Mouse (Mus musculus): ENCODE data around the gene Rad54l2. TPM values are rescaled to one million over a fixed set of nuclear protein-coding genes. Genes with fewer than 3 reads are reported as not detected.

The Rad54l2 gene
- 10 to 100 TPM; 37.7 to 40.9 TPM for total RNA-seq (2023)

GRCm38 (mm10) chr9:106788812-106789321 lies at the start of gene Rad54l2:
TSS of gene Rad54l2 (minus strand) at chr9:106789194.

GRCm38 (mm10) chr9:106821618-106822380 lies 32.8 kb upstream of the Rad54l2 start, which contains the start of gene Dcaf1:
TSS of gene Dcaf1 (plus strand) at chr9:106821874.

GRCm38 (mm10) chr9:106685249-106686101 lies 103.5 kb downstream of the Rad54l2 start, which contains the start of gene Tex264:
TSS of gene Tex264 (minus strand) at chr9:106685927.

GRCm38 (mm10) chr9:106655884-106656720 lies 132.9 kb downstream of the Rad54l2 start, which contains the start of gene Grm2:
TSS of gene Grm2 (minus strand) at chr9:106656082.

Other genes with a start within 250 kb of the Rad54l2 start
- not detected for gene Iqcf3, start 227.6 kb downstream of the Rad54l2 start, total RNA-seq (2023)
- not detected for gene Iqcf4, start 218.2 kb downstream of the Rad54l2 start, total RNA-seq (2023)
- not detected for gene Iqcf6, start 162.6 kb downstream of the Rad54l2 start, total RNA-seq (2023)
- not detected for gene Grm2, start 133.1 kb downstream of the Rad54l2 start, total RNA-seq (2023)
- gene Tex264, start 103.3 kb downstream of the Rad54l2 start, total RNA-seq (2023) = 10 to 100 TPM; 59.1 to 65.7 TPM
- gene Dcaf1, start 32.7 kb upstream of the Rad54l2 start, total RNA-seq (2023) = 10 to 100 TPM; 46.2 to 60.2 TPM
- gene Rbm15b, start 98.2 kb upstream of the Rad54l2 start, total RNA-seq (2023) = 10 to 100 TPM; 41.5 to 57.8 TPM
- gene Manf, start 102.8 kb upstream of the Rad54l2 start, total RNA-seq (2023) = 100 to 1,000 TPM in 1 of 2 experiments, 10 to 100 TPM in 1; 99.7 to 117 TPM

Measured in T-cell, adult 66 days (primary cell).